Mouse (Mus musculus) heart, postnatal 10 days (tissue): ENCODE measurements around the gene Bex3. TPM values are rescaled to one million over a fixed set of nuclear protein-coding genes. Genes with fewer than 3 reads are reported as not detected.

Experiments used
- DNase-seq, 2 experiments: peaks; one replicate each; pipeline ENCODE4 v3.0.0; 2021
- intact Hi-C: fragments of 180-260 bp; cut with DNase I; formaldehyde crosslinking; loops from one replicate; pipeline ENCODE4 v1.15.1; 2025
- total RNA-seq, 2 experiments: library from RNA; stranded (reverse); gene quantifications; 2 replicates each; pipeline ENCODE4 v1.2.3; 2021

Bex3 gene
- total RNA-seq, 2 experiments from 2014 or later, result 84.6 to 84.9 TPM

DNA sequence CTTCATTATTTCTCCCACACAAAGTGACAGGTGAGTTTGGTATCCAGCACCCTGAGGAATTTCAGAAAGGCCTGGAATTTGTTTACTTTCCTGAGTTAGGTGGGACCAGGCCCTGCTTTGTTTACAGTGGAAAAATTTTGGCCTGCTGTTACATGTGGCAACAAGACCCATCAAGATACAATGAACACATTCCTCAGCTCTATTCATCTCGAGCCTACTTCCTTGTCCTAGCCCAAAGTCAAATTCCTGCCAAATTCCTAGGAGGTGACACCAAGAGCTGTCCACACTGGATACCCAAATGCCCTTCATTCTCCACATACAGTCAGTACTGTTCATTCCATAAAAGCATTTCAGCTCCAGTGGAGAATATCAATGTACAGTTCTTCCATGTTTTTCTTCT lies 36.1 kb downstream of the Bex3 start:
- intact Hi-C loops, result no loop called here
- no peak for DNase-seq

DNA sequence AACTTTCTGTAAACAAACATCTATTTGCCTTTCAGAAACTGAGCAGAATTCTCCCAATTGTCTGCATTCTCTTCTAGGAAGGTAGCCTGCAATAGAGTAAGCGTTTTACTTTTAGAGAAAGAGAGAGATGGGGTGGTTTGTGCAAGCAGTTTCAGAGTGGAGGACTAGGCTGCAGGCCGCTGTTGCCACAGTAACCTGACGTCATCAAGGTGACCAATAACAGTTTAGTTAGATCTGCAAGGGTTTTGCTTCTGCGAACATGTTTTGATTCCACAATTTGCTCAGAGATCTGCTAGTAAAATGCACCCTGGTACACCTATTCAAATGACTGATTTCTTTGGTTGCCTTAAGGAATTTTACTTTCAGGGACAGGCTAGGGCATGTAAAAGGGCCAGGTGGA lies 43.2 kb downstream of the Bex3 start:
- DNase-seq, result no peak
- intact Hi-C loops, result no loop called here

DNA sequence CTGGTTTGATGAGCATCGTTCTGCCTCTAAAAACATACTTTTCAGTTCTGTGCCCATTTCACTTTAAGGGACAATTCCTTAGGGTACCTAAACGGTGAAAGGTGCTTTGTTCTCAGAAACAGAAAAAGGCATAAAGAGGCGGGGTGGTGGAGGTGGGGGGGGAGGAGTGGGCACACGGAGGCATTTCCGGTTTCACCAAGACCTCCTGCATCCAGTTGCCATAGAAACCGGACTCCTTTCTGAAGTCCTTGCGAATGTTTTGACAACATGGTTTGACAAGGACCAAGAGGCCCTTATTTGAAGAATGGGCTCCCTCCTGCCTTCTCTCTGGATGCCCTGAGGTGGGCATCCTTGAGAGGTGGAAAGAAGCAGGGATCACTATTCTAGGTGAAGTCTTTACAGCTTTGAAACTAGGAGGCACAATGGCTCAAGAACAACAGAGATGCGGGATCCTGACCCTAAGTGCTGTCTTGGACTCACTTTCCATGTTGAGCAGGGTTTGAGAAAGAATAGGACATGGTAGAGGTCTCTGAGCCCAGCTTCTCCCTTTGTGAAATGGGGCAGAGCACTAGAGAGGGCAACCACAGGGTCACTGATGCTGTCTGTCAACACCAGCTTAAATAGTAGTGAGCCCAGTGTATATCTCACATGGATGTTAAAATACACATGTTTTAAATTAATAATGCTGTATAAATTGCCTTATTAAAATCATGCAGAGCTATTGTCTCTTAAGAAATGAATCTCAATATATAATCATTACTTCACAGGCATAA lies 43.9 kb downstream of the Bex3 start:
- intact Hi-C loops, result no loop called here
- no peak for DNase-seq

DNA sequence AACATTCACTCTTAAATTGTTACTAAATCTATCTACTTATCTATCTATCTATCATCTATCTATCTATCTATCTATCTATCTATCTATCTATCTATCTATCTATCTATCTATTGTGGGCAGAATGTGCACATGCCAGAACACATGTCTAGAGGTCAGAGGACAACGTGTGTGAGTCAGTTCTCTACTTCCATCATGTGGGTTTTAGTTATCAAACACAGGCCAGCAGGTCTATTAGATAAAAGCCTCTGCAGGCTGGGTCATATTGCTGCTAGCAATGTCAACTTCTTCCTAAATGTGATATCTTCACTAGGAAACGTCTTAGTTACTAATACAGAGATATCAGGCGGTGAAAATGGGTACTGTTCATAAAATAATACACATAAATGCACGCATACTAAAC lies 49.9 kb downstream of the Bex3 start:
- intact Hi-C loops, result loop anchor here (5.0 kb wide), 4 partner anchors 83 to 273 kb away; no protein-coding TSS in a partner anchor
- DNase-seq, result no peak

Other genes starting within 250 kb of the Bex3 start
- 1 to 10 TPM; 4.5 to 6.2 TPM for gene Arxes1, start 236.9 kb upstream of the Bex3 start, total RNA-seq
- 1 to 10 TPM in 1 of 2 experiments, under 1 TPM in 1; 0.31 to 1.2 TPM for gene Bex2, start 202.0 kb upstream of the Bex3 start, total RNA-seq
- not detected for gene Nxf3, start 185.0 kb upstream of the Bex3 start, total RNA-seq
- 1 to 10 TPM; 5.1 to 8.4 TPM for gene Bex4, start 131.3 kb upstream of the Bex3 start, total RNA-seq
- 10 to 100 TPM; 57.8 to 61.6 TPM for gene Tceal8, start 97.9 kb upstream of the Bex3 start, total RNA-seq
- 1 to 10 TPM; 5.6 to 6.5 TPM for gene Tceal5, start 66.4 kb upstream of the Bex3 start, total RNA-seq
- 10 to 100 TPM in 1 of 2 experiments, 1 to 10 TPM in 1; 5.3 to 19.6 TPM for gene Tceal7, start 55.5 kb upstream of the Bex3 start, total RNA-seq
- 10 to 100 TPM; 30.4 to 36.3 TPM for gene Bex1, start 54.7 kb upstream of the Bex3 start, total RNA-seq
- gene Tceal9, start 25.2 kb upstream of the Bex3 start, total RNA-seq, result 100 to 1,000 TPM in 1 of 2 experiments, 10 to 100 TPM in 1; 99.6 to 103 TPM
- not detected for gene Kir3dl1, start 247.7 kb downstream of the Bex3 start, total RNA-seq